Mouse (Mus musculus): ENCODE data around the gene F830045P16Rik.

The F830045P16Rik gene

GRCm38 (mm10) chr2:129536377-129536776 lies at the start of gene F830045P16Rik:
Gene F830045P16Rik (minus strand): TSS chr2:129536602.
- no peak for DNase-seq (ENCODE audit: low spot score in 2 of 2)

GRCm38 (mm10) chr2:129585904-129586514 lies 49.6 kb upstream of the F830045P16Rik start:
- DNase-seq (ENCODE audit: low spot score in 2 of 2) = peak; percentile 29 to 62

- DNase-seq (ENCODE audit: low spot score in 2 of 2) = no peak
These were observed 48.5 kb upstream of the F830045P16Rik start for GRCm38 (mm10) chr2:129584905-129585304.

GRCm38 (mm10) chr2:129582261-129582660 lies 45.9 kb upstream of the F830045P16Rik start:
- DNase-seq (ENCODE audit: low spot score in 2 of 2) = no peak

GRCm38 (mm10) chr2:129581826-129582225 lies 45.4 kb upstream of the F830045P16Rik start:
- DNase-seq (ENCODE audit: low spot score in 2 of 2) = no peak

GRCm38 (mm10) chr2:129580656-129581055 lies 44.3 kb upstream of the F830045P16Rik start:
- DNase-seq (ENCODE audit: low spot score in 2 of 2) = no peak

GRCm38 (mm10) chr2:129576611-129577447 lies 40.4 kb upstream of the F830045P16Rik start:
- no peak for DNase-seq (ENCODE audit: low spot score in 2 of 2)

- DNase-seq (ENCODE audit: low spot score in 2 of 2) = no peak
These were observed 38.7 kb upstream of the F830045P16Rik start for GRCm38 (mm10) chr2:129575113-129575512.

GRCm38 (mm10) chr2:129574395-129575046 lies 38.1 kb upstream of the F830045P16Rik start:
- DNase-seq (ENCODE audit: low spot score in 2 of 2) = no peak

- no peak for DNase-seq (ENCODE audit: low spot score in 2 of 2)
These were observed 37.4 kb upstream of the F830045P16Rik start for GRCm38 (mm10) chr2:129573701-129574273.

- DNase-seq (ENCODE audit: low spot score in 2 of 2) = no peak
These were observed 33.2 kb upstream of the F830045P16Rik start for GRCm38 (mm10) chr2:129569556-129569955.

- no peak for DNase-seq (ENCODE audit: low spot score in 2 of 2)
These were observed 32.7 kb upstream of the F830045P16Rik start for GRCm38 (mm10) chr2:129569120-129569519.

- DNase-seq (ENCODE audit: low spot score in 2 of 2) = no peak
These were observed 27.7 kb upstream of the F830045P16Rik start for GRCm38 (mm10) chr2:129563944-129564709.

- DNase-seq (ENCODE audit: low spot score in 2 of 2) = no peak
These were observed 25.4 kb upstream of the F830045P16Rik start for GRCm38 (mm10) chr2:129561796-129562195.

GRCm38 (mm10) chr2:129558875-129559219 lies 22.4 kb upstream of the F830045P16Rik start:
- no peak for DNase-seq (ENCODE audit: low spot score in 2 of 2)

GRCm38 (mm10) chr2:129558008-129558874 lies 21.8 kb upstream of the F830045P16Rik start:
- no peak for DNase-seq (ENCODE audit: low spot score in 2 of 2)

- no peak for DNase-seq (ENCODE audit: low spot score in 2 of 2)
These were observed 19.7 kb upstream of the F830045P16Rik start for GRCm38 (mm10) chr2:129556081-129556480.

- no peak for DNase-seq (ENCODE audit: low spot score in 2 of 2)
These were observed 14.4 kb upstream of the F830045P16Rik start for GRCm38 (mm10) chr2:129550781-129551180.

- no peak for DNase-seq (ENCODE audit: low spot score in 2 of 2)
These were observed 13.2 kb upstream of the F830045P16Rik start for GRCm38 (mm10) chr2:129549537-129550135.

- DNase-seq (ENCODE audit: low spot score in 2 of 2) = no peak
These were observed 10.4 kb upstream of the F830045P16Rik start for GRCm38 (mm10) chr2:129546772-129547171.
